ENCODE assay signal across 8 mouse cellular contexts in genomic region chr10:39501977-39502706, GRCm38 (mm10).
A peak's percentile ranks its signal among the peaks of the same experiment; 100 is the strongest.
DNase-seq lines count a peak whose midpoint lies in the region; ATAC-seq and TF ChIP-seq lines count a peak whose summit lies in the region.

No protein-coding gene starts in this region.

- H3K27ac ChIP-seq in hindbrain, postnatal 0 days = peak overlapping the region; percentile 82
- peak overlapping the region; percentile 73 for H3K27ac ChIP-seq in lung, embryonic 14.5 days (ENCODE audit: low read depth)
- H3K27ac ChIP-seq in small intestine, adult 2 months (ENCODE audit: insufficient read depth, low read depth, low read length) = no peak overlapping the region

- TF ChIP-seq CTCF in hindbrain, postnatal 0 days (IDR thresholded peaks at IDR 0.05; ENCODE audit: low read depth) = no peak
- TF ChIP-seq CTCF in lung, embryonic 14.5 days (IDR thresholded peaks at IDR 0.05; ENCODE audit: low read depth) = no peak
- no peak for TF ChIP-seq CTCF in small intestine, adult 2 months (IDR thresholded peaks at IDR 0.05; ENCODE audit: extremely low read depth, insufficient read length, insufficient replicate concordance, low read depth, low read length)

- intact Hi-C loops in left cerebral cortex, postnatal 4 days (cut with DNase I) = no loop called here

- H3K4me2 ChIP-seq in hindbrain, postnatal 0 days (ENCODE audit: low read depth, low read length) = 0 out of 2 replicates have a peak overlapping the region, but pooled peaks have one; percentile 26
- H3K4me2 ChIP-seq in lung, embryonic 14.5 days = peak overlapping the region; percentile 18; the same call in 1 of the 2 replicates

- no peaks in the 10 kb centered on the region for H3K27me3 ChIP-seq in hindbrain, postnatal 0 days (ENCODE audit: insufficient read depth, low read length)
- no peaks in the 10 kb centered on the region for H3K27me3 ChIP-seq in lung, embryonic 14.5 days (ENCODE audit: insufficient read depth, low read length)
- no peaks in the 10 kb centered on the region for H3K27me3 ChIP-seq in small intestine, adult 2 months (ENCODE audit: control insufficient read depth, insufficient read depth, low read length)

- peak; percentile 77 for ATAC-seq in hindbrain, postnatal 0 days
- peak; percentile 62 for ATAC-seq in lung, embryonic 14.5 days (ENCODE audit: insufficient read depth)

- H3K36me3 ChIP-seq in hindbrain, postnatal 0 days (ENCODE audit: insufficient read depth, low read length) = no peaks in the 10 kb centered on the region
- no peaks in the 10 kb centered on the region for H3K36me3 ChIP-seq in lung, embryonic 14.5 days (ENCODE audit: insufficient read depth)
- no peaks in the 10 kb centered on the region for H3K36me3 ChIP-seq in small intestine, adult 2 months (ENCODE audit: control insufficient read depth, insufficient read depth, low read length)

- H3K9me3 ChIP-seq in hindbrain, postnatal 0 days (ENCODE audit: low read length) = no peaks in the 10 kb centered on the region
- no peaks in the 10 kb centered on the region for H3K9me3 ChIP-seq in lung, embryonic 14.5 days (ENCODE audit: low read depth, low read length)

- DNase-seq in left cerebral cortex, postnatal 4 days = peak; percentile 93
- no peak for DNase-seq in left cerebral cortex, adult 8-10 months (ENCODE audit: low spot score in 2 of 2)
- peak; percentile 79 for DNase-seq in adrenal gland, postnatal 25 days
- DNase-seq in gastrocnemius, adult 18-20 months (ENCODE audit: low spot score) = peak; percentile 54
- peak; percentile 90 for DNase-seq in hindbrain, postnatal 0 days (ENCODE audit: low spot score)
- peak; percentile 91 for DNase-seq in lung, embryonic 14.5 days
- no peak for DNase-seq in embryo, embryonic 10.5 days (ENCODE audit: low spot score)

- H3K9ac ChIP-seq in hindbrain, postnatal 0 days (replicated peaks; ENCODE audit: low read length) = 0 out of 2 replicates have a peak overlapping the region, but pooled peaks have one; percentile 30
- no peak overlapping the region for H3K9ac ChIP-seq in lung, embryonic 14.5 days

- WGBS in hindbrain, postnatal 0 days = 33% methylated on average over 13 of the region's 13 CpGs
- WGBS in lung, embryonic 14.5 days = 42% methylated on average over 13 of the region's 13 CpGs
- 23% methylated on average over 13 of the region's 13 CpGs for WGBS in small intestine, adult 2 months

- H3K4me1 ChIP-seq in hindbrain, postnatal 0 days (ENCODE audit: insufficient read depth, low read length) = peaks cover 56% of the 10 kb centered on the region
- H3K4me1 ChIP-seq in lung, embryonic 14.5 days (ENCODE audit: insufficient read depth) = peaks cover 47% of the 10 kb centered on the region
- peaks cover 8% of the 10 kb centered on the region; the same call in 1 of the 2 replicates for H3K4me1 ChIP-seq in small intestine, adult 2 months (ENCODE audit: control insufficient read depth, insufficient read depth, insufficient read length, low read length)

- no peak for TF ChIP-seq POLR2A in small intestine, adult 2 months (IDR thresholded peaks at IDR 0.05; ENCODE audit: low read depth, low read length)

- no peak overlapping the region for H3K4me3 ChIP-seq in hindbrain, postnatal 0 days (ENCODE audit: low read length)
- H3K4me3 ChIP-seq in lung, embryonic 14.5 days (ENCODE audit: low read depth, low read length) = no peak overlapping the region
- H3K4me3 ChIP-seq in small intestine, adult 2 months (ENCODE audit: low read depth, low read length) = peak overlapping the region; percentile 18; the same call in 1 of the 2 replicates

Comparison
In these comparisons a context has a peak if more than half of its experiments do, and no peak if none do; other contexts are left out.
1. DNase-seq: peak in left cerebral cortex, postnatal 4 days (single experiment), adrenal gland, postnatal 25 days (single experiment), gastrocnemius, adult 18-20 months (single experiment), hindbrain, postnatal 0 days (single experiment) and lung, embryonic 14.5 days (single experiment); none in left cerebral cortex, adult 8-10 months (0 of 2) and embryo, embryonic 10.5 days (single experiment).